Mouse (Mus musculus) heart, postnatal 0 days (tissue): ENCODE data around the gene Fam136a. TPM values are rescaled to one million over a fixed set of nuclear protein-coding genes. Genes with fewer than 3 reads are reported as not detected.
"Not testable (repeated sequence)": the region's sequence is repeated elsewhere in the genome, so short reads cannot be mapped to it uniquely, and the experiment has no call there.

Source experiments
- ATAC-seq: fragments of 200-750 bp; cut with Nextera tagmentation; 2 replicates; pipeline ENCODE4 v1.8.0; 2017; ENCODE audit warnings: low read depth, moderate number of reproducible peaks, moderate library complexity; ENCODE audit not compliant: insufficient read depth
- DNase-seq: peaks from one replicate; pipeline ENCODE4 v3.0.0-alpha.2; 2016; ENCODE audit warnings: low spot score
- H3K27ac ChIP-seq: fragments of 300-500 bp; sonication (generic); 2 replicates; pipeline ENCODE4 v1.5.1; 2014; ENCODE audit warnings: low read depth, mild to moderate bottlenecking
- H3K27me3 ChIP-seq: fragments of 300-500 bp; sonication (generic); 2 replicates; pipeline ENCODE4 v1.6.1; 2014; ENCODE audit warnings: low read length, mixed read lengths; ENCODE audit not compliant: control insufficient read depth, insufficient read depth
- H3K36me3 ChIP-seq: fragments of 300-500 bp; sonication (generic); replicated peaks from 2 replicates; pipeline ENCODE4 v1.6.1; 2014; ENCODE audit warnings: low read length, mixed read lengths; ENCODE audit not compliant: control insufficient read depth, insufficient read depth
- H3K4me1 ChIP-seq: fragments of 300-500 bp; sonication (generic); 2 replicates; pipeline ENCODE4 v1.6.1; 2014; ENCODE audit warnings: antibody characterized with exemption; ENCODE audit not compliant: control insufficient read depth, insufficient read depth
- H3K4me2 ChIP-seq: fragments of 300-500 bp; sonication (generic); 2 replicates; pipeline ENCODE4 v1.6.1; 2014; ENCODE audit warnings: low read depth, mild to moderate bottlenecking, low read length, moderate library complexity
- H3K4me3 ChIP-seq: fragments of 300-500 bp; sonication (generic); 2 replicates; pipeline ENCODE4 v1.5.1; 2014; ENCODE audit warnings: low read depth, low read length
- H3K9ac ChIP-seq: fragments of 300-500 bp; sonication (generic); replicated peaks from 2 replicates; pipeline ENCODE4 v1.6.1; 2014; ENCODE audit warnings: low read depth, low read length, mixed read lengths
- H3K9me3 ChIP-seq: fragments of 300-500 bp; sonication (generic); replicated peaks from 2 replicates; pipeline ENCODE4 v1.6.1; 2016; ENCODE audit warnings: low read length; ENCODE audit not compliant: control insufficient read depth
- CTCF ChIP-seq: IDR thresholded peaks from 2 replicates; pipeline ENCODE4 v1.5.1; 2016; ENCODE audit warnings: antibody characterized with exemption, control low read depth, low read depth
- EP300 ChIP-seq: IDR thresholded peaks from 2 replicates; pipeline ENCODE4 v1.6.1; 2016; ENCODE audit warnings: antibody characterized with exemption, low read depth
- WGBS: fragments of 180-500 bp; shearing (Covaris S2); extraction: QIAGEN DNeasy Blood & Tissue Kit; methylation state at CpG from one replicate; pipeline ENCODE4 v1.1.7; 2014; 5-methylcytosine and 5-hydroxymethylcytosine counted together
- polyA plus RNA-seq: library from polyadenylated mRNA; unstranded; fragments of >200 nt; fragmentation: Nextera tagmentation; extraction: Ambion mirVana; gene quantifications from 2 replicates; pipeline ENCODE4 v1.2.1, GENCODE M21; 2015
- total RNA-seq: library from RNA; depleted of rRNA; stranded (reverse); fragments of >200 nt; gene quantifications from 2 replicates; pipeline ENCODE4 v1.2.3, GENCODE M21; 2014; ENCODE audit warnings: low replicate concordance

Gene Fam136a
- total and polyA plus RNA-seq, 2 experiments from 2014 or later = 48.2 to 75.9 TPM

- no peak for DNase-seq
- H3K4me1 ChIP-seq = no peaks in the 10 kb centered on the region
- no peak overlapping the region for H3K27ac ChIP-seq
- no peaks in the 10 kb centered on the region for H3K27me3 ChIP-seq
- peaks cover 5% of the 10 kb centered on the region; the same call in 1 of the 2 replicates for H3K9me3 ChIP-seq
- no peak for ATAC-seq
- whole genome bisulfite sequencing = 70% methylated on average over 5 of the region's 5 CpGs
- TF ChIP-seq CTCF = no peak
- TF ChIP-seq EP300 = no peak
- H3K36me3 ChIP-seq = no peaks in the 10 kb centered on the region
- H3K4me2 ChIP-seq = no peak overlapping the region
- no peak overlapping the region for H3K9ac ChIP-seq
- no peak overlapping the region for H3K4me3 ChIP-seq
These were observed 29.6 kb upstream of the Fam136a start for GRCm38 (mm10) chr6:86335860-86336259.

GRCm38 (mm10) chr6:86336340-86336739 lies 29.1 kb upstream of the Fam136a start:
- not testable (repeated sequence) for H3K27me3 ChIP-seq, H3K9ac ChIP-seq, H3K4me3 ChIP-seq, DNase-seq, H3K27ac ChIP-seq, H3K4me2 ChIP-seq, H3K36me3 ChIP-seq, ATAC-seq, H3K4me1 ChIP-seq, H3K9me3 ChIP-seq
- WGBS = 76% methylated on average over 4 of the region's 4 CpGs

GRCm38 (mm10) chr6:86343656-86344055 lies 21.8 kb upstream of the Fam136a start:
- H3K4me1 ChIP-seq = no peaks in the 10 kb centered on the region
- H3K9me3 ChIP-seq = no peaks in the 10 kb centered on the region
- no peak overlapping the region for H3K4me3 ChIP-seq
- H3K27ac ChIP-seq = no peak overlapping the region
- no peaks in the 10 kb centered on the region for H3K36me3 ChIP-seq
- no peak for DNase-seq
- WGBS = 15% methylated on average over 7 of the region's 7 CpGs
- TF ChIP-seq CTCF = no peak
- TF ChIP-seq EP300 = no peak
- no peak overlapping the region for H3K4me2 ChIP-seq
- no peak overlapping the region for H3K9ac ChIP-seq
- ATAC-seq = no peak
- no peaks in the 10 kb centered on the region for H3K27me3 ChIP-seq

GRCm38 (mm10) chr6:86346063-86346462 lies 19.4 kb upstream of the Fam136a start:
- 22% methylated on average over 2 of the region's 2 CpGs for WGBS
- no peaks in the 10 kb centered on the region for H3K36me3 ChIP-seq
- H3K9me3 ChIP-seq = no peaks in the 10 kb centered on the region
- ATAC-seq (no peak), DNase-seq (no peak)
- H3K4me3 ChIP-seq = no peak overlapping the region
- H3K27ac ChIP-seq = no peak overlapping the region
- H3K9ac ChIP-seq = no peak overlapping the region
- no peak for TF ChIP-seq EP300
- no peak for TF ChIP-seq CTCF
- H3K4me2 ChIP-seq = no peak overlapping the region
- no peaks in the 10 kb centered on the region for H3K27me3 ChIP-seq
- no peaks in the 10 kb centered on the region for H3K4me1 ChIP-seq

- Histone ChIP-seq H3K36me3 (no peaks in the 10 kb centered on the region), H3K4me2 (no peak overlapping the region), H3K4me3 (no peak overlapping the region), H3K4me1 (no peaks in the 10 kb centered on the region), H3K27me3 (no peaks in the 10 kb centered on the region), H3K9ac (no peak overlapping the region), H3K9me3 (no peaks in the 10 kb centered on the region), H3K27ac (no peak overlapping the region)
- peak; percentile 47 for DNase-seq
- peak; percentile 39; the same call in 1 of the 2 replicates for ATAC-seq
- TF ChIP-seq EP300 (no peak), CTCF (peak; percentile 73)
- 40% methylated on average over 7 of the region's 7 CpGs for WGBS
These were observed 16.2 kb upstream of the Fam136a start for GRCm38 (mm10) chr6:86349257-86349656.

GRCm38 (mm10) chr6:86354948-86355347 lies 10.5 kb upstream of the Fam136a start:
- ATAC-seq (no peak), DNase-seq (no peak)
- Histone ChIP-seq H3K4me3 (no peak overlapping the region), H3K27ac (no peak overlapping the region), H3K4me1 (no peaks in the 10 kb centered on the region), H3K4me2 (no peak overlapping the region), H3K9me3 (no peaks in the 10 kb centered on the region), H3K27me3 (no peaks in the 10 kb centered on the region), H3K9ac (no peak overlapping the region), H3K36me3 (no peaks in the 10 kb centered on the region)
- no peak for TF ChIP-seq EP300
- TF ChIP-seq CTCF = no peak
- 66% methylated on average over 3 of the region's 3 CpGs for WGBS
